Mouse (Mus musculus): Measurements from ENCODE around the gene Lpo. TPM values are rescaled to one million over a fixed set of nuclear protein-coding genes. Genes with fewer than 3 reads are reported as not detected.

Lpo gene
- polyA plus RNA-seq, 1 experiment from 2014 or later = 0.42 TPM

MicroRNAs encoded within 50 kb of the gene (microRNA counts, 519-probe panel; counts per million panel counts)
- microRNA mmu-miR-142-3p = 3,906 counts per million, percentile 75 among the panel's probes with 10 or more counts
- 5,136 counts per million, percentile 84 among the panel's probes with 10 or more counts for microRNA mmu-miR-142-5p

Small RNA genes lying within 50 kb of the gene (microRNA-seq; reads per million reads assigned to microRNA genes)
- not detected for gene Mir142
- not detected for gene Mir142b

Other genes starting within 250 kb of the Lpo start
- gene Mtmr4, start 236.1 kb downstream of the Lpo start, polyA plus RNA-seq (2016; fragmentation: Nextera tagmentation; extraction: Ambion mirVana) = 74.0 and 77.4 TPM in 2 replicates
- gene Hsf5, start 211.1 kb downstream of the Lpo start, polyA plus RNA-seq (2016; fragmentation: Nextera tagmentation; extraction: Ambion mirVana) = 0.41 and 0.49 TPM in 2 replicates
- gene Rnf43, start 165.6 kb downstream of the Lpo start, polyA plus RNA-seq (2016; fragmentation: Nextera tagmentation; extraction: Ambion mirVana) = 0.57 and 1.1 TPM in 2 replicates
- 149 TPM in 2 replicates for gene Supt4a, start 90.7 kb downstream of the Lpo start, polyA plus RNA-seq (2016; fragmentation: Nextera tagmentation; extraction: Ambion mirVana)
- 23.6 and 26.1 TPM in 2 replicates for gene Tspoap1, start 67.7 kb downstream of the Lpo start, polyA plus RNA-seq (2016; fragmentation: Nextera tagmentation; extraction: Ambion mirVana)
- 2.8 and 3.6 TPM in 2 replicates for gene Mpo, start 34.7 kb downstream of the Lpo start, polyA plus RNA-seq (2016; fragmentation: Nextera tagmentation; extraction: Ambion mirVana)
- 16.5 and 16.7 TPM in 2 replicates for gene Mks1, start 24.9 kb upstream of the Lpo start, polyA plus RNA-seq (2016; fragmentation: Nextera tagmentation; extraction: Ambion mirVana)
- 0.14 TPM in 1 of 2 replicates, not detected in the other for gene Epx, start 47.2 kb upstream of the Lpo start, polyA plus RNA-seq (2016; fragmentation: Nextera tagmentation; extraction: Ambion mirVana)
- gene Olfr462, start 64.0 kb upstream of the Lpo start, polyA plus RNA-seq (2016; fragmentation: Nextera tagmentation; extraction: Ambion mirVana) = not detected in 2 replicates
- not detected in 2 replicates for gene Olfr463, start 69.1 kb upstream of the Lpo start, polyA plus RNA-seq (2016; fragmentation: Nextera tagmentation; extraction: Ambion mirVana)
- gene Olfr464, start 92.7 kb upstream of the Lpo start, polyA plus RNA-seq (2016; fragmentation: Nextera tagmentation; extraction: Ambion mirVana) = not detected in 2 replicates
- 46.3 and 59.8 TPM in 2 replicates for gene Dynll2, start 159.2 kb upstream of the Lpo start, polyA plus RNA-seq (2016; fragmentation: Nextera tagmentation; extraction: Ambion mirVana)
- 446 and 488 TPM in 2 replicates for gene Srsf1, start 219.1 kb upstream of the Lpo start, polyA plus RNA-seq (2016; fragmentation: Nextera tagmentation; extraction: Ambion mirVana)
- gene Vezf1, start 240.0 kb upstream of the Lpo start, polyA plus RNA-seq (2016; fragmentation: Nextera tagmentation; extraction: Ambion mirVana) = 73.9 and 84.7 TPM in 2 replicates

All from neural tube, embryonic 12.5 days (tissue).